ENCODE assay signal across 10 mouse cellular contexts in genomic region chr17:88370676-88371075, GRCm38 (mm10).
DNase-seq lines count a peak whose midpoint lies in the region; ATAC-seq lines count a peak whose summit lies in the region.
"Had no signal": no experiment of that assay in that cellular context is flagged by ENCODE, and none has a peak within 500 bp of the region (broad histone marks: within the 10 kb centered on the region; RNA-seq: fewer than 3 reads in every experiment).

No protein-coding gene starts in this region.

- no peak for ATAC-seq in liver, embryonic 12.5 days
- no peak for ATAC-seq in forebrain, embryonic 12.5 days (ENCODE audit: low FRiP score)
- ATAC-seq: intestine, embryonic 15.5 days; Patski had no signal

- H3K27ac ChIP-seq in liver, embryonic 12.5 days: no peak overlapping the region
- no peak overlapping the region for H3K27ac ChIP-seq in forebrain, embryonic 12.5 days
- H3K27ac ChIP-seq: intestine, embryonic 15.5 days had no signal

- intact Hi-C loops in heart, postnatal 36 days (cut with DNase I): no loop called here

- no peak overlapping the region for H3K4me3 ChIP-seq in liver, embryonic 12.5 days
- H3K4me3 ChIP-seq in forebrain, embryonic 12.5 days (replicated peaks): no peak overlapping the region
- H3K4me3 ChIP-seq: intestine, embryonic 15.5 days had no signal

- H3K27me3 ChIP-seq in liver, embryonic 12.5 days (replicated peaks): no peaks in the 10 kb centered on the region
- H3K27me3 ChIP-seq in forebrain, embryonic 12.5 days: no peaks in the 10 kb centered on the region
- H3K27me3 ChIP-seq: intestine, embryonic 15.5 days; Patski had no signal

- DNase-seq in gastrocnemius, adult 18-20 months (ENCODE audit: low spot score): peak; percentile 49
- DNase-seq in gastrocnemius, postnatal 10 days: no peak
- peak; percentile 28 for DNase-seq in NIH3T3 (ENCODE audit: low read depth)
- peak; percentile 56 for DNase-seq in cerebellum, adult 9-11 months
- peak; percentile 39 to 50 for DNase-seq in heart, postnatal 36 days
- no peak for DNase-seq in left cerebral cortex, adult 8-10 months (ENCODE audit: low spot score in 2 of 2)

- H3K4me2 ChIP-seq in liver, embryonic 12.5 days: no peak overlapping the region
- no peak overlapping the region for H3K4me2 ChIP-seq in forebrain, embryonic 12.5 days
- H3K4me2 ChIP-seq: intestine, embryonic 15.5 days had no signal

- 81% methylated on average over 9 of the region's 9 CpGs for WGBS in liver, embryonic 12.5 days (ENCODE audit: insufficient replicate concordance)
- 83% methylated on average over 9 of the region's 9 CpGs for WGBS in forebrain, embryonic 12.5 days

- 0 out of 2 replicates have a peak, but pooled peaks cover under 1% of the 10 kb centered on the region for H3K9me3 ChIP-seq in liver, embryonic 12.5 days (replicated peaks)
- no peaks in the 10 kb centered on the region for H3K9me3 ChIP-seq in forebrain, embryonic 12.5 days
- H3K9me3 ChIP-seq: intestine, embryonic 15.5 days had no signal

- no peaks in the 10 kb centered on the region for H3K36me3 ChIP-seq in liver, embryonic 12.5 days
- no peaks in the 10 kb centered on the region for H3K36me3 ChIP-seq in forebrain, embryonic 12.5 days (replicated peaks)
- H3K36me3 ChIP-seq: intestine, embryonic 15.5 days had no signal

- H3K9ac ChIP-seq in liver, embryonic 12.5 days: no peak overlapping the region
- H3K9ac ChIP-seq in forebrain, embryonic 12.5 days: no peak overlapping the region
- H3K9ac ChIP-seq: intestine, embryonic 15.5 days had no signal

- H3K4me1 ChIP-seq in liver, embryonic 12.5 days: no peaks in the 10 kb centered on the region
- H3K4me1 ChIP-seq in forebrain, embryonic 12.5 days: no peaks in the 10 kb centered on the region
- H3K4me1 ChIP-seq: intestine, embryonic 15.5 days had no signal

Comparison
In these comparisons a context has a peak if more than half of its experiments do, and no peak if none do; other contexts are left out.
1. DNase-seq: peak in gastrocnemius, adult 18-20 months (single experiment), NIH3T3 (single experiment), cerebellum, adult 9-11 months (single experiment) and heart, postnatal 36 days (2 of 2); none in gastrocnemius, postnatal 10 days (single experiment) and left cerebral cortex, adult 8-10 months (0 of 2).